Mouse (Mus musculus): Measurements from ENCODE around the gene Frem1.

- TF ChIP-seq CTCF (conservative IDR thresholded peaks at IDR 0.05; ENCODE audit: low read length): no peak
- TF ChIP-seq POU5F1 (IDR thresholded peaks at IDR 0.05; ENCODE audit: borderline replicate concordance, low read length): no peak
- no peak for TF ChIP-seq NANOG (IDR thresholded peaks at IDR 0.05; ENCODE audit: borderline replicate concordance, low read length)
Observed at GRCm38 (mm10) chr4:82858431-82859010, 193.6 kb downstream of the Frem1 start.

All from E14TG2a.4 (cell line).